Mouse (Mus musculus) spleen, postnatal 14 days (tissue): ENCODE measurements around the gene Nptx1.
A peak's percentile ranks its signal among the peaks of the same experiment; 100 is the strongest.

Experiments used
- DNase-seq, 2 experiments: peaks; one replicate each; pipeline ENCODE4 v3.0.0; 2021 to 2022; ENCODE audit warnings: low spot score in 2 of 2

Gene Nptx1

DNA sequence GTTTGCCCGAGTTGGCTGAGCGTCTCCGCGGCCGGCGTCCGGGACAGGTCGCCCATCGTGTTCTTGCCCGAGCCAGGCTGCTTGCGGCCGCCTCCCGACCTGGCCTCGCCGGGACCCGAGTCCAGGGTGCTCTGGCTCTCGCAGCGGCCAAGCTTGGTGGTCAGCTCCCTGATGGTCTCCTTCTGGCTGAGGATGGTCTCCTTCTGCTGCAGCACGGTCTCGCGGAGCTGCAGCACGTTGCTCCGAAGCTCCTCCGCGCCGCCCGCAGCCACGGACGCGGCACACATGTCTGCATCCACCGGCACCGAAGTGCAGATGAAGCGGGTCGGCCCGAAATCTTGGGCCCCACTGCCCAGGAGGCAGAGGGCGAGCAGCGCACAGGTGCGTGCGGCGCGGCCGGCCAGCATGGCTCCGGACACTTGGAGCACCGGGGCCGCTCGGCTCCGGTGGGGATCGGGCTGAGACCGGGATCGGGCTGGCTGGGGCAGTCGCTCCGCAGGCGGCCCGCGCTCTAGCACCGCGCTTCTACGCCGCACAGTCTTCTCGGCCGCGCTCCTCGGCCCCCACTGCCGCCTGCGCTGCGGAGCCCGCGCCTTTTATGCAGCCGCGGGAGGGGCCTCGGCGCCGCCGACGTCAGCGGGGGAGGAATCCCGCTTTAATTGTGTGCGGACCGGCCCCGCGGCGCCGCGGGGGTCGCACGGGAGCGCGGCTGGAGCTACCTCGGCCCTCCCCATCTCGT, at the start of gene Nptx1:
Gene Nptx1, minus strand, starts transcription at position 571 of the 739 bp plus-strand sequence.
- no peak for DNase-seq

DNA sequence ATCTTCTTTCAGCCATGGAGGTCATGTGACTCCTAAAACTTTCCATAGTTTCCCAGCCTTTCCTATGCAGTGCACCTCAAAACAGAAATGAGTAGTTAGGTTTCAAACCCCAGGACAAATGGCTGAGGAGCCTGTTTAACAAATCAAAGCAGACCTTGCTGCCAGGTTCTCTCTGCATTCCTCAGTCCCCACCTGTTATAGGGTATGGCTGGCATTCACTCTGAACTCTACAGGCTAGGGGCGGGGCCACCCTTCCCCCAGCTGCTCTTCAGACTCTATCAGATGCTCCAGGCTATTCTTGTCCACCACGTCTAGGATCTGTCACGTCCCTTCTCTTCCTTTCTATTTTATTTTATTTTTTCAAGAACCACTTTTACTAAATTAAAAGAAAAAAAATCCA, 46.4 kb upstream of the Nptx1 start:
- DNase-seq: no peak

DNA sequence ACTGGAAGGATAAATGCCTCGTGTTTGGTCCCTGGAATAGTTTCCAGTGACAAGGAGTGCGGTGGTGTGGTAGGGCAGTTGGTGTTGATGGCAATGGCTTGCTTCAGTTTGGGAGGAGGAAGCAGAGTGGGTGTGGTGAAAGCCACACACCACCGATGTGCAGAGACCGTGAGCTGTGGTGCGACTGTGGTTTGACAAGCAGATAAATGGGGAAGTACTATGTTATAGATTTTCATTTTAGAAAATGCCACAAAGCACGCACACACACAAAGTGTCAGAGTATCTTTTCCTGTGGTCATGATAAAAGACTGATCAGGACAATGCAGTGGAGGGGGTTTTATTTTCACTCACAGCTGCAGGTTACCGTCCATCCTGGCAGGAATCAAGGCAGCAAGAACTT, 41.7 kb upstream of the Nptx1 start:
- DNase-seq: peak in 1 of 2 experiments; percentile 2

DNA sequence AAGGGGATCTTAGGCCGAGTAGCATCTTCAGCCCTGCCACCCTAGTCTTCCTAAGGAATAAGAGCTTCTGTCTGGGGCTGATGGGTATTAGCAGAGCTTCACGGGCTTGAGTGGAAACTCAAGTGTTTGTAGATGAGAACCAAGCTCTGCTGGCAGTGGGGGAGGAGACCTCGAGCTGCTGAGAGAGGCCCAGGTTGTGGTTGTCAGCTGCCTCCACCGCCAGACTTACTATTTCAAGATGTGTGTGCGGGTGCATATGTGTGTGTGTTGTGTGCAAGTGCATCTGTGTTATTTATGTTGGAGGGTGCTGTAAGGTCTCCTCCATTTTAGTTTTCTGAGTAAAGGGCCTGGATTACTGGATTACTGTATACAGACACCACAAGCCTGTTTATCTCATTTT, 39.6 kb upstream of the Nptx1 start:
- DNase-seq: no peak

DNA sequence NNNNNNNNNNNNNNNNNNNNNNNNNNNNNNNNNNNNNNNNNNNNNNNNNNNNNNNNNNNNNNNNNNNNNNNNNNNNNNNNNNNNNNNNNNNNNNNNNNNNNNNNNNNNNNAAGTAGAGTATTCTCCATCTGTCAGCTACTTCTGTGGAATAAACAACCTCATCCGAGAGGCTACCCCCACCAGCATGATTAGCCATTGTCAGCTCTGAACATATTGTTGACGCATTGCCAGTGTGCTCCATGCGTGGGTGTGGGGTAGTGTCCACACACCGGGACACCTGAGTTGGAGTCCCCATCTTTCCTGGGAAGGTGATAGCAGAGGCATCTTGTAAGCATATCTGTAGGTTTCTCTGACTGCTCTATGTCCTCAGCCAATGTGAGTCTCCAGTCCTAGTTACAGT, 39.0 kb upstream of the Nptx1 start:
- no peak for DNase-seq

DNA sequence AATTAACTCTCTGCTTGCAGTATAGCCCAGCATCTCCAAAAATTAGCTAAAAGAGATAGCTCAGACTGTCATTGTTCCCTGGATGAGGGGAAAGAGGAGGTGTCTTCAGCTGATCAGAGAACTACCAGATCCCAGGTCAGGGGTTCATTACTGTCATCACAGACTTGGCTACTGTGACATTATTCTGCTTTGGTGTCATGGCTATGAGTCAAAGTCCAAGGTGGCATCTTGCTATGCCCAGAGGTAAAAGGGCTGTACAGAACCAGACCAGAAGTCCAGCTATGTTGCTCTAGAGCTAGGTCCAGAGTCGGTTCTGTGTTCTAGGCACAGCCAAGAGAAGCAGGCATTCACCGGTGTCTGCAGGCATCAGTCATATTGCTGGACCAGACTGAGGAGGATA, 30.2 kb upstream of the Nptx1 start:
- no peak for DNase-seq

DNA sequence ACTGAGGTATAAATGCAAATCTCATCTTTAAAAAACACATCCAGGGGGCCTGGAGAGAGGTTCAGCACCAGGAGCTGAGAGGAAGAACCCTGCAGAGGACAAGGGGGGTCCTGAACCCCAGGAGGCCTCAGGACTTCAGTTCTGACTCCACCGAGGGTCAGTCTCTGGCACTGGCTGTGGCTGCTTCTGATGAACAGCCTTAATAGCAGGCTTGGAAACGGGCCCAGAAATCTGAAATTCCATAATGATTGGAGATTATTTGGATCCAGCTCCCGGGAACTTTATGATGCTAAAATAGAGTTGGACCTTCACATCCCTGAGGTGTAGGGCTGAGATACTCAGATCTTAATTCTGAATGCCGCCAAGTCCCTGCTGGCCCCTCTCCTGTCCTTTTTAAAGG, 29.3 kb upstream of the Nptx1 start:
- no peak for DNase-seq

DNA sequence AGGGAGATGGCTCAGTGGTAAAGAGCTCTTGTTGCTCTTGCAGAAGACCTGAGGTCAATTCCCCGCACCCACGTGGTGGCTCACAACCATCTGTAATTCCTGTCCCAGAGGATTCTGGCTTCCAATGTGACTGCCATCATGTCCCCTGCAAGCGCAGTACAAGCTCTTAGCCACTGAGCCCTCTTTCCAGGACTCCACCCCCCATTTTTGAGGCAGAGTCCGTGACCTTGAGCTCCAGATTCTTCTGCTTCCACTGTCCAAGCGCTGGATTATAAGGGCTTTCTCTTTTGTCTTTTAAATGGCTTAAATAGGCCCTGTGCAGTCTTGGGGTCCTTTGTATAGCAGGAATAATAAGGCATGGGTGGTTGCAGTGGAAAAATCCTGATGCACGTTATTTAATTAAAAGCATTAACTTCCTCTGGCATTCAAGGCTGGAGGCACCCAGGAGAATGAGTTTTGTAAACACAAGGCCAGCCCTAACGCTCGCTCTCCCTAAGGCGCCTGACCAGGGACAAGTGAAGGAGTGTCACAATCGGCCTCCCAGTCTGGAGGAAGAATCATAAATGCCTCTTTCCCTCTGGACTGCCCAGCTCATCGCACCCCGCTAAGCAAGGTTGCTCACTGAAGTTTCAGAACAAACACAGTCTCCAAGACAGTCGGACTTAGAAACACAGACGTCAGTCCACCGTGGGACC, 24.9 kb upstream of the Nptx1 start:
- DNase-seq: no peak

DNA sequence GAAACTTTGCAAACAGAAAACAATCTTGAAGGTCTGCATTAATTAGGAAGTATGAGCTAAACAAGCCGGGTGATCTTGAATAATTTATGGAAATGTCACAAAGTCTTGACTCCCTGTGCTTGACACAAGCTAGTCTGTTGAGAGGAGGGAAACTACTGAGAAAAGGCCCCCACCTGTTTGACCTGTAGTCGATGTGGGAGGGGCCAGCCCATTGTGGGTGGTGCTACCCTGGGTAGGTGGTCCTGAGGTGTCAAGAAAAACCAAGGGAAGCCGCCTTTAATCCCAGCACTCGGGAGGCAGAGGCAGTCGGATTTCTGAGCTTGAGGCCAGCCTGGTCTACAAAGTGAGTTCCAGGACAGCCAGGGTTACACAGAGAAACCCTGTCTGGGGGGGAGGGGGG, 18.6 kb upstream of the Nptx1 start:
- no peak for DNase-seq

DNA sequence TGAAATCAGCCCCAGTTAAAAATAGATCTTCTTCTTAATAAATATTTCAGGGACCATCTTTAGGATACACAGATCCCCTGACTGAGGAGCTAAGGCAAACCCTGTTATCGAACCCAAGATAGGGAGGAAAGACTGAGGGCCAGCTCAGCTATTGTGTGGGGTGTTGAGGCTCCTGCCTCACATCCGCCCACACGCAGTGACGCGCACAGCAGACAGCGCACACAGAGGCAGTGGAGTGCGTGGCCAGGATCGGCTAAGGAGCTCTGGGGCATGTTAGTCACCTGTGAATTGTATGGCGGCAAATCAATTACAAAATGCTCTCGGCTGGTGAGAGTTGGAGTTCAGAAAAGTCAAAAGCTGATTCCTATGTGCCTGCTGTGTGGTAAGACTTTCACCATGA, 18.1 kb upstream of the Nptx1 start:
- no peak for DNase-seq

DNA sequence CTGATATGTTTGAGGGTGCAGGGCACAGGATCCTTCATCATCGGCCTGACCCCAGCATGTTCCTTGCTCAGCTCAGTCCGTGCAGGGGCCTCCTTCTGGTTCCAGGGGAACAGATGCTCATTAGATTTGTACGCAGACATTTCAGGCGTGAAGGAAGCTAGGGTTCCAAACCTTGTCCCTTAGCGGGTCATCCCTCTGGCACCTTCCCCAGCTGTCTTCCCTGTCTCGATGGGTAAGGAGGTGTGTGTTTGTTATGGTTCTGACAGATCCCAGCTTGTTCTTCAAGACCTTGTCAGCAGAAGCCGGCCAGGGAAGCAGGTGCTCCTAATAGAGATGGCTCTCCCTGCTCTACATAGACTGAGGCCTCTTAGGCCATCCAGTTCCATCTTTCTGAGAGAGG, 17.5 kb upstream of the Nptx1 start:
- no peak for DNase-seq

DNA sequence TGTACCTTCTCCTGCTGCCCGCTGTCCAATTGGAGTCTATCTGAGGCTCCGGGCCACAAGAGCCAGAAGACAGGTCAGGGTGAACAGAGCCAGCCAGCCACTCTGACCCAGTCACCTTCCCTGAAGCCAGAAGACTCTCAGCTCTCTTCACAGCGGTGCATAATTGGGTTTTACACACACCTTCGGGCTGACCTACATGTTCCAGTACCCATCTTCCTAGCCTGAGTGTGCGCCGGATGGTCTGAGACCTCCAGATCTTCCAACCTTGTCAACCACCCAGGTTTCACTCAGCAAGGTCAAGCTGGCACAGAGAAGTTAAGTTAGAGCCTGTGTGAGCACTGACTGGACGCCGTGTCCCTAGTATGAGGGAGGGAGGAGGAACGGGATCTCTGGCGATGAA, 16.8 kb upstream of the Nptx1 start:
- DNase-seq: no peak

DNA sequence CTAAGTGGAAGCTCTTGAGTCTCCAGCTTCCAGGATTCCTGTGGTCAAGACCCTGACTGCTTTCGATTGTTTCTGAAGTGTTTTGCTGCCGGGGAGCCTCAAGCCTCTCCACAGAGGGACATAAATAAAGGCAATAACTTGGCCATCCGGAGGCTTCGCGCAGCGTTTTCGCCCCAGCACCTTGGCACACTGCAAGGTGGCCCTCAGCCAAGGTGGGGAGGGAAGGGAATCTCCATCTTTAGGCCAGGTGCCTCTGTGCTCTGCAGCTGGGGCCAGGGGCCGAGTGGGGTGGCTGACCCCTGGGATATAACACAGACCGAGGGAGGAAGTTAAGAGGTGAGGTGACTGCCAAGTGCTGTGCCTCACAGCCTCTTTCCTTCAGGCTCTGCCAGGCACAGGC, 15.6 kb upstream of the Nptx1 start:
- DNase-seq: no peak

DNA sequence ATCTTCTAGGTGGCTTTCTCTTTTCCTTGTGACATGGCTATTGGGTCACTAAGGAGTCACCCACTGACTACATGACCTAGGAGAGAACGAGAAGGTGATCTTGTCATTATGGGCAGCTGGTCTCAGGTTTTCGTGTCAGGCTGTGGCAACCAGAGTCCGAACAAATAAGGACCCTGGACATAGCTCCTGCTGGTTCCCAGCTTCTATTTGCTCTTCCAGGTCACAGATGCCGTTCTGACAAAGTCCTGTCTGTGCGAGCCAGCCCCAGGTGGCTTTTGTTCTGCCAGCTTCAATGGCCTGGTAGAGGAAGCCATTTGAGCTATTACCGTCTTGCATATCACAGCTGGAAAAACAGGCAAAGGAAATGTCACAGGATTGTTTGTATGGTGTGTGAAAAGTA, 14.7 kb upstream of the Nptx1 start:
- DNase-seq: no peak

DNA sequence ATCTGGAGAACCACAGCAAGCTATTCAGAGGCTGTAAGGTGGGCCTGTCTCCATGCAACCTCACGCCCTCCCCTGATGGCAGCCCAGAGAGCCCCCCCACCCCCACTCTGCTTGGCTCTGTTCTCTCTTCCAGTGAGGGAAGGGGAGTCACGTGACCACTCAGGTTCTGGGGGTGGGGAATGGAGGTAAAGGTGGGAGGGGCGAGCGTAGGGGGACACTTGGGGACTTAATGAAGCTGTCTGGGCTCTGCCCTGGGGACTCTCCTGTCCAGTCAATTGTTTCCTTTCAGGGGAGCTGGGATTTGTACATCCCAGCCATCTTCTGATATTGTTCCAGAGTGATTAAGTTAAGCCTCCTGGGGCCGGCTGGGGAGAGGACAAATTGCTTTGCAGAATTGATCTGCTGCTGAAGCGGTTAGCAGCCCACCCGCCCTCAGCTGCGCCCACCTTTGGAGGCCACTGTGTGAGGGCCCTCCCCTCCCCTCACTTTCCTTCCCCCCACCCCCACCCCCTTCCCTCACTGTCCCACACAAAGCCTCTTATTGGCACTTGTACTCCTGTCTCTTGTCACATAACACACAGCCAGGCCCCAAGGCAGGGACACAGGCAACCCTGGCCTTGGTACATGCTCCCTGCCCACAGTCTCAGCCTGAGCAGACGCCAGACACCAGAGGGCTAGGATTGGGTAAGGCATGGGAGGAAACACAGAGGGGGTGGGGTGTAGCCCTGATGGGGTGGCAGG, 11.5 kb upstream of the Nptx1 start:
- no peak for DNase-seq

DNA sequence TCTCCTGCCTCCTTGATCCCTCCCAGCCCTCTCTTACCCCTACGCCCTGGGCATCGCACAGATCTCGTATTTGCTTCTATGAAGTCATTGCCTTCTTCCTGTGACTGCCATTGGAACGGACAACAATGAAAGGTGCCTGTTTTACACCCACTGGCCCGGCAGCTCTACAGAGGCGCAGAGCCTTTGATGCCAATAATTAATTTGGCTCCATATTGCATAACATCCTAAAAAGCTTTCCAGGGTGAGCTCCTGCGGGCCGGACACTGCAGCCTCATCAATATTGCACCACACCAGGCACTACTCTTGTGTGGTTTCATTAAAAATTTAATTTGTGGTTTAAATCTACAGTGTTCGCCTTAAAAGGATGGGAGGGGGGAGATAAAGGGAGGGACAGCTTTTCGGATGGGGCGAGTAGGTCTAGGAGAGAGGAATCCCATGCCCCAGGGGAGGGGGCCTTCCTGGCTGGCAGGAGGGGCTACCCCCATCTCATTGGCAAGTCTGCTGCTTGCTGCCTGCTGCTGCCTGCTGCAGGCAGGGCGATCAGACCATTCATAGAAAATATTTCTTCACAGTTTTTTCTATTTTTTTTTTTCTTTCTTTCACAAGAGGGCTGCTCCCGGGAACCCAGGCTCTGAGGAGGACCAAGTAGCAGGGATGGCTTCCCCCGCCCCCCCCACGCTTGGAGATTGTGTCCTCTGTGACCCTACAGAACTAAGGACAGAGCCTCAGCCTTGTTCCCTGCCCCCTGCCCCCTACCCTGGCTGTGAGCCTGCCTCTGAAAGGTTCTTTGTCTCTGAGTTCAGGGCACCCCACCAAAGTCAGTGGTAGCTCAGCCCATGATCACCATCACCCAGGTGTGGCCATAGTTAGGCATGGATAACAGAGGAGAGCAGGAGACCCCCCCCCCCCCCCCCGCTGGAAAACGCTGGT, 10.7 kb upstream of the Nptx1 start:
- DNase-seq: no peak

DNA sequence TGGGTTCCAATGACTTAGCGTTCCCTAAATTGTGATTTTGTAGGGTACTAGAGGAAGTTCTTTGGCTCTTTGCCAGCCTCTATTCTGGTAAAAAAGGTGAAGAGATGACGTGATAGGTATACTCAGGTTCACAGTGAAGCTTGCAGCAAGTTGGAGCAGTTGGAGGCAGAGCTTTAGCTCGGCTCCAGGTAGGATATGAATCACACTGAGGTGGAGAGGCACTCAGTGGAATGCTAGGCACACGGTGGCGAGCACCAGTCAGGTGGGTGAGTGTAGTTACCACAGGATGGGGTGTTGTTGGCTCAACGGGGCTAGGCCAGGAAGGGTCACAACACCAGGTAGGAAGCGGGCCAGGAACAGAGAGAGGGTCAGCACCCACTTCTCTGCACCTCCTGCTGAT, 7.6 kb upstream of the Nptx1 start:
- no peak for DNase-seq

DNA sequence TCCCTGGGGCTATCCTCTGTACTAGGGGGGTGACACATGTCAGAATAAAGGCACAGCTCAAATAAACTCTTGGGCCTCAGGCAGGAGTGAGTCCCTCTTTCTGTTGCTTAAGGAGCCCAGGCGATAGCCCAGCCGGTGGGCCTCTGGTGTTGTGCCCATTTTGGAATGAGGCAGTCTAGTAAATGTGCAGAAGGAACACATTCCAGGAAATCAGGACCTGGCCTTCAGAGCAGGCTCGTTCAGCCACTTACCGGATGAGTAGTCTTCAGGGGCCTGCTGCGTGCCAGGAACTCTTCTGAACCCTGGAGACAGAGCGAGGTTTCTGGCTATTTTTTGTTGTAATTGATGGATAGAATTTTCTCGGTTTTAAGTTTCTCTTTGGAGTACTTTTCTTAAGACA, 7.2 kb upstream of the Nptx1 start:
- no peak for DNase-seq

DNA sequence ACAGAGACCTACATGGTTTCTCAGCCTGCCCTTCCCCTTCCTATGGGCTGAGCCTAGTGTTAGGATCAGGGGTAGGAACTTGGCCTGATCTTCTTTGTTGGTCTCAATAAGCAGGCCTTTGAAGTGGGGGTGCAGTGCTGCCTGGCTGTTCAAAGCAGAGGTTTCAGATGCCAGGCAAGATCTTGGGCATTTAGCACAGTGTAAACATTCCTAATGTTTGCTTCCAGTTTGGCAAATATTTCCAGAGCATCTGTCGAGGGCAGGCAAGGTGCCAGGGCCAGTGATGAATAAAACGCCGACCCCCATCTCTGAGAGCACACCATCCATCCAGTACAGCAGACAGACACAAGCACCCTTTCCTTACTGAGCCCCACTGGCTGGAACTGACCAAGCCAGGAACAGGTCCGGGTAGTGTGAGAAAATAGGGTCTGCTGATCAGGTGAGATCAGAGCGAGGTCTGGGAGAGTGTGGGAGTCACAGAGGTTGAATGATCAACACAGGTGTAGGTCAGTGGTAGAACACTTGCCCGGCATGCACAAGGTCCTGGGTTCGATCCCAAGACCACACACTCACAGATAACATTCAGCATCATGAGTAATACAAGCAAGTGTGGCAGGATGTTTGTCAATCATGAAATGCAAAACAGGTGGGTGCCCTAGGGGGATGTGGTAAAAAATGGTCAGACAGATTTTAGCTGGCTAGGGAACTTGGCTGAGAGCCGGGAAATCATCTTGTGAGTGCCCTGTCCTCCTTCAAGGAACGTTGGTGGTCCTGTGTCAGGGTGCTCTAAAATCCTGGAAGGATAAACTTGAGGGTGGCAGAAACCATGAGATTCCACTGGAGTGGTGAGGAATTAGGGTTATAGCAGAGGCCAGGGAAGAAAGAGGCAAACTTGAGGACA, 5.6 kb upstream of the Nptx1 start:
- no peak for DNase-seq

DNA sequence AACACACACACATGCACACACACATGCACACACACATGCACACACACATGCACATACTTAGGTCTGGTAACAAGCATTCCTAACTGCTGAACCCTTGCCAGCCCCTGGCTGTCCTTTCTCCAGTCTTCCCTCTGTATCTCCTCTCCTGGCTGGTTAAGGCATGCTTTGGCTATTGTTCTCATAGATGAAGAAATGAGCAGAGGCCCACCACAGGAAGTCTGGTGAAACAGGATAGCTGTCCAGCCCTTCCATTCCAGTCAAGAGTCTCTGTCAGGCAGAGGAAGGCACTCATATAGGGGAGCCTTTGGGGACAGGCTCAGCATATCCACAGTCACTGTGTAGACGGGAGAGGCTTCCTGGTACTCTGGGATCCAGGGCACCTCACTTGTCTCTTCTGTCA, 4.7 kb upstream of the Nptx1 start:
- DNase-seq: no peak

DNA sequence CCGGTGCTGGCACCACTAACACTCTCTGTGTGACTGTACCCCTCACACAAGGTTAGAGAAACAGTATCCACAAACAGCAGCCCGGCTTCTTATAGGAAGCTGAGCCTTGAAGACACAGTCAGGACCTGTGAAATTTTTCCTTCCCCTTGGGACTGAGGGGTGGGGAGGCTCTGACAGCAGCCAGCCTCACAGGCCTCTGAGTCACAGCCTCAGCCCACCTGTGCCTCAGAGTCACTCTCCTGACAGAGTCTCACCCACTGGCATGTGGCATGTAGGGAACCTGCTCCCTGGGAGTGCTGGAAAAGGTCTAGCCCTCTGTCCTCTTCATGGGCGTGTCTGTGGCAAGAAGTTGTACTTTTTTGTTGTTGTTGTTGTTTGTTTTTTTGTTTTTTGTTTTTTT, 3.9 kb upstream of the Nptx1 start:
- no peak for DNase-seq
